Mouse (Mus musculus) heart, embryonic 11.5 days (tissue): ENCODE results near the gene Usp30. TPM values are rescaled to one million over a fixed set of nuclear protein-coding genes. Genes with fewer than 3 reads are reported as not detected.

Source experiments
- ATAC-seq: fragments of 200-750 bp; cut with Nextera tagmentation; replicated peaks from 2 replicates; pipeline ENCODE4 v1.8.0; 2017; ENCODE audit warnings: moderate library complexity; ENCODE audit not compliant: insufficient number of reproducible peaks, low FRiP score, low TSS enrichment
- H3K27ac ChIP-seq: fragments of 300-500 bp; sonication (generic); 2 replicates; pipeline ENCODE4 v1.5.1; 2014; ENCODE audit warnings: mild to moderate bottlenecking, low read depth, low read length
- H3K27me3 ChIP-seq: fragments of 300-500 bp; sonication (generic); 2 replicates; pipeline ENCODE4 v1.6.1; 2014; ENCODE audit warnings: mild to moderate bottlenecking, low read length, mixed read lengths; ENCODE audit not compliant: control insufficient read depth, insufficient read depth
- H3K36me3 ChIP-seq: fragments of 300-500 bp; sonication (generic); 2 replicates; pipeline ENCODE4 v1.6.1; 2014; ENCODE audit warnings: mild to moderate bottlenecking, low read length, moderate library complexity, mixed read lengths; ENCODE audit not compliant: control insufficient read depth, insufficient read depth
- H3K4me1 ChIP-seq: fragments of 300-500 bp; sonication (generic); 2 replicates; pipeline ENCODE4 v1.6.1; 2014; ENCODE audit warnings: low read length; ENCODE audit not compliant: control insufficient read depth, insufficient read depth
- H3K4me2 ChIP-seq: fragments of 300-500 bp; sonication (generic); 2 replicates; pipeline ENCODE4 v1.6.1; 2014; ENCODE audit warnings: mild to moderate bottlenecking, moderate library complexity
- H3K4me3 ChIP-seq: fragments of 300-500 bp; sonication (generic); 2 replicates; pipeline ENCODE4 v1.5.1; 2014; ENCODE audit warnings: low read depth, low read length
- H3K9ac ChIP-seq: fragments of 300-500 bp; sonication (generic); 2 replicates; pipeline ENCODE4 v1.6.1; 2014; ENCODE audit warnings: mild to moderate bottlenecking, low read depth, low read length, moderate library complexity
- H3K9me3 ChIP-seq: fragments of 300-500 bp; sonication (generic); replicated peaks from 2 replicates; pipeline ENCODE4 v1.6.1; 2016; ENCODE audit warnings: low read length; ENCODE audit not compliant: control insufficient read depth
- WGBS: fragments of 180-500 bp; shearing (Covaris S2); extraction: QIAGEN DNeasy Blood & Tissue Kit; methylation state at CpG from one replicate; pipeline ENCODE4 v1.1.7; 2014; ENCODE audit not compliant: insufficient replicate concordance; 5-methylcytosine and 5-hydroxymethylcytosine counted together
- polyA plus RNA-seq: library from polyadenylated mRNA; unstranded; fragments of >200 nt; fragmentation: Nextera tagmentation; extraction: Ambion mirVana; gene quantifications from 2 replicates; pipeline ENCODE4 v1.2.1, GENCODE M21; 2014

The Usp30 gene
- polyA plus RNA-seq, 1 experiment from 2014 or later: 8.2 TPM

- Histone ChIP-seq H3K4me3 (peak within 1 kb of the TSS; percentile 72), H3K9me3 (no peaks in the 10 kb centered on the region), H3K4me2 (peak within 1 kb of the TSS; percentile 97), H3K9ac (peak within 1 kb of the TSS; percentile 78), H3K4me1 (peaks cover 17% of the 10 kb centered on the region), H3K36me3 (peaks cover 4% of the 10 kb centered on the region), H3K27me3 (no peaks in the 10 kb centered on the region), H3K27ac (peak within 1 kb of the TSS; percentile 87)
- under 1% methylated on average over 69 of the region's 69 CpGs for WGBS
- ATAC-seq: no peak; the same call in 1 of the 2 replicates
These were observed 62.4 kb downstream of the Usp30 start, which contains the start of gene Alkbh2 for GRCm38 (mm10) chr5:114127374-114128349. Alkbh2 (minus strand) TSS chr5:114128218.

GRCm38 (mm10) chr5:114129550-114130210, 64.4 kb downstream of the Usp30 start:
- H3K4me2 ChIP-seq: peak overlapping the region; percentile 95
- H3K4me3 ChIP-seq: peak overlapping the region; percentile 83
- H3K36me3 ChIP-seq: peaks cover 3% of the 10 kb centered on the region; the same call in 1 of the 2 replicates
- H3K9me3 ChIP-seq: no peaks in the 10 kb centered on the region
- peaks cover 35% of the 10 kb centered on the region for H3K4me1 ChIP-seq
- ATAC-seq: no peak
- WGBS: 73% methylated on average over 15 of the region's 15 CpGs
- no peaks in the 10 kb centered on the region for H3K27me3 ChIP-seq
- no peak overlapping the region for H3K27ac ChIP-seq
- no peak overlapping the region for H3K9ac ChIP-seq

- ATAC-seq: peak; percentile 50
These were observed 64.9 kb downstream of the Usp30 start, which contains the start of gene Ung for GRCm38 (mm10) chr5:114130211-114130605. Ung (plus strand) TSS chr5:114130386.

GRCm38 (mm10) chr5:114130698-114131520, 65.6 kb downstream of the Usp30 start:
- Histone ChIP-seq H3K36me3 (peaks cover 3% of the 10 kb centered on the region; the same call in 1 of the 2 replicates), H3K4me2 (peak overlapping the region; percentile 95), H3K27me3 (no peaks in the 10 kb centered on the region), H3K9ac (peak overlapping the region; percentile 73), H3K27ac (peak overlapping the region; percentile 67), H3K4me1 (peaks cover 35% of the 10 kb centered on the region), H3K9me3 (no peaks in the 10 kb centered on the region), H3K4me3 (peak overlapping the region; percentile 83)
- peak; percentile 96 for ATAC-seq
- under 1% methylated on average over 87 of the region's 87 CpGs for WGBS

More at GRCm38 (mm10) chr5:114130211-114130605, 64.9 kb downstream of the Usp30 start, which contains the start of gene Ung:
- peak within 1 kb of the TSS; percentile 67 for H3K27ac ChIP-seq
- peaks cover 35% of the 10 kb centered on the region for H3K4me1 ChIP-seq
- no peaks in the 10 kb centered on the region for H3K9me3 ChIP-seq
- H3K4me3 ChIP-seq: peak within 1 kb of the TSS; percentile 83
- peak within 1 kb of the TSS; percentile 95 for H3K4me2 ChIP-seq
- H3K36me3 ChIP-seq: peaks cover 3% of the 10 kb centered on the region; the same call in 1 of the 2 replicates
- no peaks in the 10 kb centered on the region for H3K27me3 ChIP-seq
- H3K9ac ChIP-seq: peak within 1 kb of the TSS; percentile 73
- WGBS: under 1% methylated on average over 29 of the region's 29 CpGs

GRCm38 (mm10) chr5:114131521-114131840, 66.2 kb downstream of the Usp30 start:
- Histone ChIP-seq H3K36me3 (peaks cover 3% of the 10 kb centered on the region; the same call in 1 of the 2 replicates), H3K9me3 (no peaks in the 10 kb centered on the region), H3K27ac (peak overlapping the region; percentile 67), H3K27me3 (no peaks in the 10 kb centered on the region), H3K4me2 (peak overlapping the region; percentile 95), H3K9ac (peak overlapping the region; percentile 73), H3K4me1 (peaks cover 35% of the 10 kb centered on the region), H3K4me3 (peak overlapping the region; percentile 83)
- ATAC-seq: no peak
- WGBS: 0% methylated on average over 15 of the region's 15 CpGs

GRCm38 (mm10) chr5:114132841-114133240, 67.6 kb downstream of the Usp30 start:
- H3K9me3 ChIP-seq: no peaks in the 10 kb centered on the region
- H3K4me1 ChIP-seq: peaks cover 35% of the 10 kb centered on the region
- 81% methylated on average over 6 of the region's 6 CpGs for WGBS
- ATAC-seq: no peak
- no peak overlapping the region for H3K27ac ChIP-seq
- H3K4me3 ChIP-seq: no peak overlapping the region
- H3K27me3 ChIP-seq: no peaks in the 10 kb centered on the region
- peaks cover 9% of the 10 kb centered on the region for H3K36me3 ChIP-seq
- H3K4me2 ChIP-seq: peak overlapping the region; percentile 8; the same call in 1 of the 2 replicates
- H3K9ac ChIP-seq: no peak overlapping the region

- H3K27me3 ChIP-seq: no peaks in the 10 kb centered on the region
- H3K4me3 ChIP-seq: no peak overlapping the region
- peaks cover 9% of the 10 kb centered on the region for H3K36me3 ChIP-seq
- H3K4me2 ChIP-seq: peak overlapping the region; percentile 32
- no peak for ATAC-seq
- H3K27ac ChIP-seq: no peak overlapping the region
- H3K4me1 ChIP-seq: peaks cover 46% of the 10 kb centered on the region
- no peaks in the 10 kb centered on the region for H3K9me3 ChIP-seq
- H3K9ac ChIP-seq: no peak overlapping the region
- WGBS: 31% methylated on average over 6 of the region's 6 CpGs
These were observed 68.9 kb downstream of the Usp30 start for GRCm38 (mm10) chr5:114134091-114134534.

- 85% methylated on average over 10 of the region's 10 CpGs for WGBS
- Histone ChIP-seq H3K36me3 (peaks cover 9% of the 10 kb centered on the region), H3K4me3 (no peak overlapping the region), H3K4me2 (no peak overlapping the region), H3K4me1 (peaks cover 49% of the 10 kb centered on the region), H3K9ac (no peak overlapping the region), H3K27ac (no peak overlapping the region), H3K9me3 (no peaks in the 10 kb centered on the region), H3K27me3 (no peaks in the 10 kb centered on the region)
- no peak for ATAC-seq
These were observed 70.3 kb downstream of the Usp30 start for GRCm38 (mm10) chr5:114135516-114135915.
